Mouse (Mus musculus) E14TG2a.4 (cell line): ENCODE data around the gene Gale.

Experiments used
- CTCF ChIP-seq: conservative IDR thresholded peaks from 2 replicates; pipeline ENCODE4 v1.5.1; 2014; ENCODE audit warnings: low read length
- NANOG ChIP-seq: IDR thresholded peaks from 2 replicates; pipeline ENCODE4 v1.6.1; 2014; ENCODE audit warnings: borderline replicate concordance, low read length, mixed read lengths
- POU5F1 ChIP-seq: IDR thresholded peaks from 2 replicates; pipeline ENCODE4 v1.6.1; 2014; ENCODE audit warnings: low read length, borderline replicate concordance

- TF ChIP-seq CTCF (peak; percentile 46), POU5F1 (no peak), NANOG (no peak)
Observed at GRCm38 (mm10) chr4:135931832-135932231, 31.7 kb upstream of the Gale start.
